Comparison of ENCODE assay signal across 8 mouse cellular contexts in genomic region chr3:119782946-119783701, GRCm38 (mm10). TPM values are rescaled to one million over a fixed set of nuclear protein-coding genes. Genes with fewer than 3 reads are reported as not detected.
DNase-seq lines count a peak whose midpoint lies in the region; ATAC-seq and TF ChIP-seq lines count a peak whose summit lies in the region.

No protein-coding gene starts in this region.

- DNase-seq in 3134 (ENCODE audit: extremely low read depth, insufficient read length, low spot score), result peak; percentile 83
- peak; percentile 87 to 93 for DNase-seq in adrenal gland, postnatal 36 days
- peak; percentile 90 to 93 for DNase-seq in heart, adult 18-20 months
- DNase-seq in kidney, adult 18-20 months, result peak; percentile 92
- peak; percentile 89 for DNase-seq in limb, embryonic 11.5 days (ENCODE audit: low spot score)

- under 1% methylated on average over 44 of the region's 89 CpGs for whole genome bisulfite sequencing in embryonic facial prominence, embryonic 12.5 days
- WGBS in limb, embryonic 11.5 days, result under 1% methylated on average over 62 of the region's 89 CpGs
- WGBS in midbrain, embryonic 13.5 days, result 1% methylated on average over 76 of the region's 89 CpGs
- under 1% methylated on average over 73 of the region's 89 CpGs for WGBS in small intestine, adult 2 months

- peaks cover 23% of the 10 kb centered on the region; the same call in 1 of the 2 replicates for H3K4me1 ChIP-seq in embryonic facial prominence, embryonic 12.5 days
- no peaks in the 10 kb centered on the region for H3K4me1 ChIP-seq in limb, embryonic 11.5 days (ENCODE audit: control insufficient read depth, insufficient read depth, low read length)
- peaks cover 22% of the 10 kb centered on the region for H3K4me1 ChIP-seq in midbrain, embryonic 13.5 days (replicated peaks)
- peaks cover 4% of the 10 kb centered on the region; the same call in 1 of the 2 replicates for H3K4me1 ChIP-seq in small intestine, adult 2 months (ENCODE audit: control insufficient read depth, insufficient read depth, insufficient read length, low read length)

- TF ChIP-seq CTCF in small intestine, adult 2 months (IDR thresholded peaks at IDR 0.05; ENCODE audit: extremely low read depth, insufficient read length, insufficient replicate concordance, low read depth, low read length), result no peak

- H3K4me3 ChIP-seq in embryonic facial prominence, embryonic 12.5 days, result peak overlapping the region; percentile 91
- peak overlapping the region; percentile 89 for H3K4me3 ChIP-seq in limb, embryonic 11.5 days (ENCODE audit: low read depth, low read length)
- peak overlapping the region; percentile 92 for H3K4me3 ChIP-seq in midbrain, embryonic 13.5 days (replicated peaks)
- peak overlapping the region; percentile 96 for H3K4me3 ChIP-seq in small intestine, adult 2 months (ENCODE audit: low read depth, low read length)

- H3K4me2 ChIP-seq in embryonic facial prominence, embryonic 12.5 days (replicated peaks), result peak overlapping the region; percentile 67
- H3K4me2 ChIP-seq in limb, embryonic 11.5 days (ENCODE audit: low read depth, severe bottlenecking), result peak overlapping the region; percentile 63; the same call in 1 of the 2 replicates
- peak overlapping the region; percentile 80 for H3K4me2 ChIP-seq in midbrain, embryonic 13.5 days (replicated peaks)

- H3K27me3 ChIP-seq in embryonic facial prominence, embryonic 12.5 days, result no peaks in the 10 kb centered on the region
- H3K27me3 ChIP-seq in limb, embryonic 11.5 days (ENCODE audit: control insufficient read depth, insufficient read depth, low read length), result no peaks in the 10 kb centered on the region
- H3K27me3 ChIP-seq in midbrain, embryonic 13.5 days, result no peaks in the 10 kb centered on the region
- no peaks in the 10 kb centered on the region for H3K27me3 ChIP-seq in small intestine, adult 2 months (ENCODE audit: control insufficient read depth, insufficient read depth, low read length)

- H3K27ac ChIP-seq in embryonic facial prominence, embryonic 12.5 days, result peak overlapping the region; percentile 99
- peak overlapping the region; percentile 96 for H3K27ac ChIP-seq in limb, embryonic 11.5 days (replicated peaks; ENCODE audit: low read depth, low read length)
- H3K27ac ChIP-seq in midbrain, embryonic 13.5 days, result peak overlapping the region; percentile 100
- H3K27ac ChIP-seq in small intestine, adult 2 months (ENCODE audit: insufficient read depth, low read depth, low read length), result peak overlapping the region; percentile 64; the same call in 1 of the 2 replicates

- no peaks in the 10 kb centered on the region for H3K9me3 ChIP-seq in embryonic facial prominence, embryonic 12.5 days
- no peaks in the 10 kb centered on the region for H3K9me3 ChIP-seq in limb, embryonic 11.5 days (ENCODE audit: control insufficient read depth, low read length)
- no peaks in the 10 kb centered on the region for H3K9me3 ChIP-seq in midbrain, embryonic 13.5 days

- H3K9ac ChIP-seq in embryonic facial prominence, embryonic 12.5 days, result peak overlapping the region; percentile 99
- peak overlapping the region; percentile 100 for H3K9ac ChIP-seq in limb, embryonic 11.5 days (ENCODE audit: low read length)
- peak overlapping the region; percentile 100 for H3K9ac ChIP-seq in midbrain, embryonic 13.5 days (replicated peaks)

- peak; percentile 93 for ATAC-seq in embryonic facial prominence, embryonic 12.5 days (ENCODE audit: insufficient number of reproducible peaks, insufficient read depth, low FRiP score, low TSS enrichment)
- ATAC-seq in limb, embryonic 11.5 days (ENCODE audit: insufficient number of reproducible peaks, low FRiP score, low TSS enrichment, low read depth), result peak; percentile 90
- peak; percentile 96 for ATAC-seq in midbrain, embryonic 13.5 days

- no peaks in the 10 kb centered on the region for H3K36me3 ChIP-seq in embryonic facial prominence, embryonic 12.5 days
- H3K36me3 ChIP-seq in limb, embryonic 11.5 days (ENCODE audit: control insufficient read depth, insufficient read depth, low read length), result peaks cover 2% of the 10 kb centered on the region; the same call in 1 of the 2 replicates
- H3K36me3 ChIP-seq in midbrain, embryonic 13.5 days, result peaks cover 3% of the 10 kb centered on the region; the same call in 1 of the 2 replicates
- H3K36me3 ChIP-seq in small intestine, adult 2 months (ENCODE audit: control insufficient read depth, insufficient read depth, low read length), result no peaks in the 10 kb centered on the region

- TF ChIP-seq POLR2A in small intestine, adult 2 months (IDR thresholded peaks at IDR 0.05; ENCODE audit: low read depth, low read length), result 0 out of 2 replicates have a peak, but pooled peaks have one; percentile 23

RNA-seq across cellular contexts. Expression of gene Ptbp2, which starts 1.1 kb away (rescaled TPM):
- total RNA-seq in adrenal gland, postnatal 36 days (2021), result 10 to 100 TPM; 29.1 to 33.6 TPM
- polyA plus RNA-seq in embryonic facial prominence, embryonic 12.5 days (2016; fragmentation: Nextera tagmentation; extraction: Ambion mirVana), result 148 and 159 TPM in 2 replicates
- 10 to 100 TPM; 18.9 to 19.9 TPM for total RNA-seq in heart, adult 18-20 months (2021)
- 187 and 190 TPM in 2 replicates for polyA plus RNA-seq in limb, embryonic 11.5 days (2014; fragmentation: Nextera tagmentation; extraction: Ambion mirVana)
- polyA plus RNA-seq in midbrain, embryonic 13.5 days (2015; fragmentation: Nextera tagmentation; extraction: Ambion mirVana), result 324 and 347 TPM in 2 replicates
- polyA plus RNA-seq in small intestine, adult 2 months (2012; rRNA removed), result 1.9 and 2.9 TPM in 2 replicates

Comparison
In these comparisons a context has a peak if more than half of its experiments do, and no peak if none do; other contexts are left out.
1. Peak in every context shown above with its lines: DNase-seq, ATAC-seq, H3K4me3 ChIP-seq and H3K27ac ChIP-seq.
2. RNA of gene Ptbp2, which starts 1.1 kb away (polyA plus RNA-seq): 324 to 347 TPM in midbrain, embryonic 13.5 days, 187 to 190 TPM in limb, embryonic 11.5 days and 148 to 159 TPM in embryonic facial prominence, embryonic 12.5 days; 1.9 to 2.9 TPM in small intestine, adult 2 months; every median in the first group is over 10 times any median in the second.